Mouse (Mus musculus): Measurements from ENCODE around the gene Npl.
A peak's percentile ranks its signal among the peaks of the same experiment; 100 is the strongest.
"Not testable (repeated sequence)": the region's sequence is repeated elsewhere in the genome, so short reads cannot be mapped to it uniquely, and the experiment has no call there.

Npl gene

GRCm38 (mm10) chr1:153489132-153489531 lies 60.7 kb downstream of the Npl start:
- no peak for DNase-seq (ENCODE audit: inconsistent ontology term)

- DNase-seq (ENCODE audit: inconsistent ontology term) = peak; percentile 98
Observed at GRCm38 (mm10) chr1:153487500-153487879, 62.4 kb downstream of the Npl start, which contains the start of gene Dhx9. Dhx9 (minus strand) TSS chr1:153487660.

- DNase-seq (ENCODE audit: inconsistent ontology term) = peak; percentile 64
Observed at GRCm38 (mm10) chr1:153486767-153487499, 62.9 kb downstream of the Npl start.

- not testable (repeated sequence) for DNase-seq (ENCODE audit: inconsistent ontology term)
Observed at GRCm38 (mm10) chr1:153486120-153486519, 63.7 kb downstream of the Npl start.

GRCm38 (mm10) chr1:153485201-153485796 lies 64.5 kb downstream of the Npl start:
- DNase-seq (ENCODE audit: inconsistent ontology term) = no peak

GRCm38 (mm10) chr1:153481025-153481412 lies 68.8 kb downstream of the Npl start:
- no peak for DNase-seq (ENCODE audit: inconsistent ontology term)

- peak; percentile 36 for DNase-seq (ENCODE audit: inconsistent ontology term)
Observed at GRCm38 (mm10) chr1:153480386-153481024, 69.3 kb downstream of the Npl start.

- DNase-seq (ENCODE audit: inconsistent ontology term) = no peak
Observed at GRCm38 (mm10) chr1:153479296-153479695, 70.5 kb downstream of the Npl start.

GRCm38 (mm10) chr1:153461796-153462195 lies 88.0 kb downstream of the Npl start:
- DNase-seq (ENCODE audit: inconsistent ontology term) = no peak

GRCm38 (mm10) chr1:153456137-153456536 lies 93.7 kb downstream of the Npl start:
- DNase-seq (ENCODE audit: inconsistent ontology term) = no peak

- no peak for DNase-seq (ENCODE audit: inconsistent ontology term)
Observed at GRCm38 (mm10) chr1:153453146-153453642, 96.7 kb downstream of the Npl start.

Measured in Muller cell, postnatal 12 days (primary cell).